Mouse (Mus musculus) right cerebral cortex, postnatal 36 days (tissue): ENCODE data around the gene Gm3435.
A peak's percentile ranks its signal among the peaks of the same experiment; 100 is the strongest.
"Not testable (repeated sequence)": the region's sequence is repeated elsewhere in the genome, so short reads cannot be mapped to it uniquely, and the experiment has no call there.

Experiments
- DNase-seq, 2 experiments: peaks; one replicate each; pipeline ENCODE4 v3.0.0; 2022; ENCODE audit warnings: low spot score in 2 of 2, mixed read lengths in 1 of 2

The Gm3435 gene

DNA sequence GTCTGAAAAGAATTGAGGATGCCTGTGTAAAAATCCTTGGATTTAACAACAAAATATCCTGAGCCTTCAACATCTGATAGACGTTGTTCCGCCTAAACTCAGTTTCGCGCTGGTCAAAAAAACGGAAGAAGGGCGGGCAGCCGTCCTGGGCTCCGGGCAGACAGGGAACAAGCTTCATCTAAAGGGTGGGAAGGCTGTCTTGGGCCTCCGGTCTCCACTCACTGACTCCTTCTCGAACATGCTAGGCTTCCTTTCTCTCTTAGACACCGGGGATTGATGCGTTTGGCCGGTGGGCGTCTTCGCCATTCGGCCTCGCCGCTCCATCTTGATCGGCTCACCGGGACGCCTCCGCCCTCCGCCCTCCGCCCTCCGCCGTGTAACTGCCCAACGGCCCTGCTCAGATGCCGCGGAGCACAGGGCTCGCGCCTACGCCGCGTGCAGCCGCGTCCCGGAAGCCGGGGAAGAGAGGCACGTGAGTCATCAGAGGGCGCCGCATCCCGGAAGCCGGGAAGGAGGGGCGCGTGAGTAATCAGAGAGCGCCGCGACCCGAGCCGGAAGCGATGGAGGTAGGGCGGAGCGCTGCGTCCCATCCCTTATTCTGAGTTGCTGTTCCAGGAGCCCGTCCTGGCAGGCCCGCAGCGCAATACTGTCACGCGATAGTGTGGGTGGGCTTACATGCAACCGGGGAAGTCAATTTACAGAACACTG is at the start of gene Gm3435:
Gm3435 (plus strand) TSS at position 471 of the 708 bp plus-strand sequence.
- DNase-seq, result not testable (repeated sequence)

DNA sequence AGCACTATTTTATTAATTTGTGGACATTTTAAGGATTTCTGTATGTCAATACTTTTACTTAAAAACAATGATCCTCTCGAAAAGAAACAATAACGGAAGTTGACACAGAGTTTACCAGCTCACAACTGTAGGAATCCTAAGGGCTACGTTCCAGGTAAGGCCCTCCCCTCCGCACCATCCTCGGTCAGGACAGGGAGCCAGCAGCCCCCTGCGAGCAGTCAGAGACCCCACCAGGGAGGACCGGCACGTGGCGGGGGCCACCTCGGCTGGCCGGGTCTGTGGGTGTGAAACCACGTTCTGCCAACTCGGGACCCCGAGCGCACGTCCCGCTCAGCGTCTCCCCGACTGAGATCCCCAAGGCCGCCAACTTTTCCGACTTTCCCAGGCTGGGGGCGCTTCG is 49.5 kb upstream of the Gm3435 start:
- DNase-seq, result no peak

DNA sequence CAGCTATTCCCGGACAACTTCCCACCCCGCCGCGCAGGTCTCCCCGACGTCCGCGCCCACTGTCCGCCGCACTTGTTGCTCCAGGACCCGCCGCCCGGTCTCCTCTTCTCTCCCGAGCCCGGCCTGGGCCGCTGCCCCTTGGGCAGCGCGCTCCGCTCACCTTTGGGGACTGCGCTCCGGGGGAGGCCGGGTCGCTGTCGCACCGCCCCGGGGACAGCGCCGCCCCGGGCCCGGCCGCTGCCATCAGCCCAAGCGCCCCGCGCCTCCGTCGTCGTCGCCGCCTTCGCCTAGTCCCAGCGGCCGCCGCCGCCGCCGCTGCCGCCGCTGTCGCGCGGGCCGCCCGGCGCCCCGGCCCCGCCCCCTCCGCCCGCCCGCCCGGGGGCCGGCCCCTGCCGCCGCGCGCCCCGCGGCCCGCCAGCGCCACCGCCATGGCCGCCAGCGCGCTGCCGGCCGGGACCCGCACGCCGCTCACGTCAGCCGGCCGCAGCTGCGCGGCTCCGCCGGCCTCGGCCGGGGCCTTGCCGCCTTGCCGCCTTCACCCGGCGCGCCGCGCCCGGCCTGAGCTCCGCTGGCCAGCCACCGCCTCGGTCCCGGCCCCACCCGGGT is 48.9 kb upstream of the Gm3435 start, which contains the start of gene Phf10:
Phf10 (minus strand) TSS at position 323 of the 606 bp plus-strand sequence.
- not testable (repeated sequence) for DNase-seq

GRCm38 (mm10) chr17:14961557-14962154 is 48.3 kb upstream of the Gm3435 start:
- not testable (repeated sequence) for DNase-seq

DNA sequence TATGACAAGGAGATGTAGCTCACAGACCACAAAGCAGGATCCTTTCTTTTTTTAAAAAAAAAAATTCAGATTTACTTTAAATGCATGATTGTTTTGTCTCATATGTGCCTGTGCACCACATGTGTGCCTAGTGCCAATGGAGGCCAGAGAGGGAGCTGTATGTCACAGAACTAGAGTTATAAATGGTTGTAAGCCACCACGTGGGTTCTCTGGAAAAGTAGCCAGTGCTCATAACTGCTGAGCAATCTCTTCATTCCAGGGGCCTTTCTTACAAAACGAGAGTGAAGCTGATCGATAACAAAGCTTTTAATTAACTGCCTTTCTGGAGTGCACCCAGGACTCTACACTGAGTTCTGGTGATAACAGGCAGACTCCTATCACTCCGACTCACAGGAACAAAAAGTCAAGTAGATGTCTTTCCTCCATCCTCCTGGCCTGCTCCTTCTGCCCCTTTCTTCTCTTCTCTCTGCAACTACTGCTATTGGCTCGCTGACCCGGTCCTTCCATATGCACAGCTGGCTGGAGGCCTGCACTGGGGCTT is 41.5 kb upstream of the Gm3435 start:
- not testable (repeated sequence) for DNase-seq

GRCm38 (mm10) chr17:14977718-14978361 is 32.1 kb upstream of the Gm3435 start:
- DNase-seq, result not testable (repeated sequence)

DNA sequence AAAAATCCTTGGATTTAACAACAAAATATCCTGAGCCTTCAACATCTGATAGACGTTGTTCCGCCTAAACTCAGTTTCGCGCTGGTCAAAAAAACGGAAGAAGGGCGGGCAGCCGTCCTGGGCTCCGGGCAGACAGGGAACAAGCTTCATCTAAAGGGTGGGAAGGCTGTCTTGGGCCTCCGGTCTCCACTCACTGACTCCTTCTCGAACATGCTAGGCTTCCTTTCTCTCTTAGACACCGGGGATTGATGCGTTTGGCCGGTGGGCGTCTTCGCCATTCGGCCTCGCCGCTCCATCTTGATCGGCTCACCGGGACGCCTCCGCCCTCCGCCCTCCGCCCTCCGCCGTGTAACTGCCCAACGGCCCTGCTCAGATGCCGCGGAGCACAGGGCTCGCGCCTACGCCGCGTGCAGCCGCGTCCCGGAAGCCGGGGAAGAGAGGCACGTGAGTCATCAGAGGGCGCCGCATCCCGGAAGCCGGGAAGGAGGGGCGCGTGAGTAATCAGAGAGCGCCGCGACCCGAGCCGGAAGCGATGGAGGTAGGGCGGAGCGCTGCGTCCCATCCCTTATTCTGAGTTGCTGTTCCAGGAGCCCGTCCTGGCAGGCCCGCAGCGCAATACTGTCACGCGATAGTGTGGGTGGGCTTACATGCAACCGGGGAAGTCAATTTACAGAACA is 31.5 kb upstream of the Gm3435 start, which contains the start of the genes 9030025P20Rik and Gm3417:
9030025P20Rik (plus strand) TSS at position 107 of the 677 bp plus-strand sequence.
Gm3417 (minus strand) TSS at position 429 of the 677 bp plus-strand sequence.
- DNase-seq, result not testable (repeated sequence)

DNA sequence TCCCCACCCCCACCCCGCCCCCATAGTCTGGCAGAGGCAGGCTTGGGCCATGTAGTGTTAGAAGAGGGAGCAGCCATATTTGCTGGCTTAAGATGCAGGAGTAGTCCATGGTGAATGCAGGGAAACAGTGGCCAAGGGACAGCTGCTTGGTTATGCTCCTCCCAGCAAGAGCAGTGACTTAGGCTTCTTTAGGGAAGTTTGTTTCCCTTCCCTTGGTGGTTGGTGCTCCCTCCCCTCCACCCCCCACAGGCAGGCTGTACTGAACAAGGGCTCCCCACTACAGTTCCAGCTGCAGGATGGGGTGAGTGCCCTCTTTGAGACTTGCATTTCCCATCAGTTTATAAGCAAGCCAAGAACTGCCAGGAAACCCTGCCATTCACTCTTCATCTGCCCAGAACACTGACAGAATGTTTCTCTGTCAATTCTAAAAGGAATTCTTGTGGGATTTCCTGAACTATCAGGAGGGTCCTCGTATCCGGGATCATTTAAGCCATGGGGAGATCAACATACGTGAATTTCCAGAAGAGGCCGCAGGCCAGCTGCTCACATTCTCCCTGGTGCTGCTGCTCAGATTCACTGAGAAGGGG is 19.8 kb upstream of the Gm3435 start:
- not testable (repeated sequence) for DNase-seq

- DNase-seq, result not testable (repeated sequence)
Measured at GRCm38 (mm10) chr17:14992522-14993138, 17.3 kb upstream of the Gm3435 start.

DNA sequence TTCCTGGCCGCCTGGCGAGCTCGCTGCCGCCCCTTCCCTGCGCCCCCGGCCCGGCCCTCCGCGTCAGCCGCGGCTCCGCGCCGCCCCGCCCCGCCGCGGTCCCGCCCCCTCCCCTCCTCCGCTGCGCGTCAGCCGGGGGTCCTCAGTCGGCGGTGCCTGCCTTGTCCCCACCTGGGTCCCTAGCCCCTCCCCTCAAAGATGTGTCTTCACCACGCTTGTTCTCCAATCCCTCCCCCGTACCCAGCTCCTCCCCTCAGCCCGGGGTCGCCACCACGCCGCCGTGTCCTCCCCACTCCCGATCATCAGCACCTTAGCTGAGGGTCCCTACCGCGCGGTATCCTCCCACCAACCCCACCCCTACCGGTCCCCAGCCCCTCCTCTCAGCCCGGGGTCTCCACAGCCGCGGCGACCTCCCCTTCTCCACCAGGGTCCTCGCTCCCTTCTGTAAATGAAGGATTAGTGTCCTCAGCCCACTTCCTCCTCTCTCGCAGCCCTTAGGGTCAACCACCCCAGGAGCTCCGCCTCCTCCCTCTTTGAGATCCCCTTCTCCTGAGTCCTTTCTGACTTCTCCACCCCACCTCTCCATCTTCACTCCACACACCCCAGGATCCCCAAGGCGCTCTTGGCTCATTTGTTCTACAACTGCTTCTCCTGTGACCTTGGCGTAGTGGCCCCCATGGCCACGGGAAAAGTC is 16.7 kb upstream of the Gm3435 start:
- not testable (repeated sequence) for DNase-seq

DNA sequence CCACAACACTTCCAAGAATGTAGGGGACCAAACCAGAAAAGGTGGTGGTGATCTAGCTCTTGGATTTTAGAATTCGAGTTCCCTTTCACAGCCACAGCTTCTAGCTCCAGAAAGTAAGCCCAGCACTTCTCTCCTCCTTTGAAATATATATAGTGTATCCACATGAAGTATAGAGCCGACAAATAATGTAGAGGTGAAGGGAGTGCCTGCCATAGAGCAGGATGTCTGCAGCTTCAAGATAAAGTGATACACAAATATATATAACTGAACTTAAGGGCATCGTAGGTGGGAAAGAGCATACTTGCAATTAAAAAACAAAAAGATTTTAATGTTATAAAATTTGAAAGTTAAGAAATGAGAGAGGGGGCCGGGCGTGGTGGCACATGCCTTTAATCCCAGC is 15.8 kb upstream of the Gm3435 start:
- not testable (repeated sequence) for DNase-seq

- DNase-seq, result not testable (repeated sequence)
Measured at GRCm38 (mm10) chr17:15000047-15000446, 9.9 kb upstream of the Gm3435 start.

DNA sequence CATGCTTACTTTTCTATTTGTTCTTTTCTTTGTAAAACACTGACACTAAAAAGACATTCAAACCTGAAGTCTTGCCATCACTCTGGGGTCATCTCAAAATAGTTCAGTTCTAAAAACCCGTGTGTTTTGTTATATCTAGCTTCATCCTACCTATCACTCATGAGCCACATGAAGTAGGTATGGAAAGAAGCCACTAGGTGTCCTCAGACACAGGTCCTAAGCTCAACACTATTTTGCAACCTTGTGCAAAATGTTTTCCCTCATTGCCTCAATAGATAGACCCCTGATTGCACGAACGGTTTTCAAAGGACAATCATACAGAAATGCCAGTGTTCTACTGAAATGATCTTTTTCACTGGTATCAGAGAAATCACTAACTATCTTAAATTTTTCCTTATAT is 888 bp upstream of the Gm3435 start:
- DNase-seq, result not testable (repeated sequence)

GRCm38 (mm10) chr17:15021503-15022220 is 11.7 kb downstream of the Gm3435 start:
- peak; percentile 4 to 12 for DNase-seq

DNA sequence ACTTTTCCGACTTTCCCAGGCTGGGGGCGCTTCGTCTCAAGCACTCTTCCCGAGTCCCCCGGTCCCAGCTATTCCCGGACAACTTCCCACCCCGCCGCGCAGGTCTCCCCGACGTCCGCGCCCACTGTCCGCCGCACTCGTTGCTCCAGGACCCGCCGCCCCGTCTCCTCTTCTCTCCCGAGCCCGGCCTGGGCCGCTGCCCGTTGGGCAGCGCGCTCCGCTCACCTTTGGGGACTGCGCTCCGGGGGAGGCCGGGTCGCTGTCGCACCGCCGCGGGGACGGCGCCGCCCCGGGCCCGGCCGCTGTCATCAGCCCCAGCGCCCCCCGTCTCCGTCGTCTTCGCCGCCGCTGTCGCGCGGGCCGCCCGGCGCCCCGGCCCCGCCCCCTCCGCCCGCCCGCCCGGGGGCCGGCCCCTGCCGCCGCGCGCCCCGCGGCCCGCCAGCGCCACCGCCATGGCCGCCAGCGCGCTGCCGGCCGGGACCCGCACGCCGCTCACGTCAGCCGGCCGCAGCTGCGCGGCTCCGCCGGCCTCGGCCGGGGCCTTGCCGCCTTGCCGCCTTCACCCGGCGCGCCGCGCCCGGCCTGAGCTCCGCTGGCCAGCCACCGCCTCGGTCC is 14.0 kb downstream of the Gm3435 start:
- not testable (repeated sequence) for DNase-seq

GRCm38 (mm10) chr17:15024502-15025193 is 14.7 kb downstream of the Gm3435 start:
- not testable (repeated sequence) for DNase-seq

DNA sequence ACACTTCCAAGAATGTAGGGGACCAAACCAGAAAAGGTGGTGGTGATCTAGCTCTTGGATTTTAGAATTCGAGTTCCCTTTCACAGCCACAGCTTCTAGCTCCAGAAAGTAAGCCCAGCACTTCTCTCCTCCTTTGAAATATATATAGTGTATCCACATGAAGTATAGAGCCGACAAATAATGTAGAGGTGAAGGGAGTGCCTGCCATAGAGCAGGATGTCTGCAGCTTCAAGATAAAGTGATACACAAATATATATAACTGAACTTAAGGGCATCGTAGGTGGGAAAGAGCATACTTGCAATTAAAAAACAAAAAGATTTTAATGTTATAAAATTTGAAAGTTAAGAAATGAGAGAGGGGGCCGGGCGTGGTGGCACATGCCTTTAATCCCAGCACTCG is 15.5 kb downstream of the Gm3435 start:
- not testable (repeated sequence) for DNase-seq

DNA sequence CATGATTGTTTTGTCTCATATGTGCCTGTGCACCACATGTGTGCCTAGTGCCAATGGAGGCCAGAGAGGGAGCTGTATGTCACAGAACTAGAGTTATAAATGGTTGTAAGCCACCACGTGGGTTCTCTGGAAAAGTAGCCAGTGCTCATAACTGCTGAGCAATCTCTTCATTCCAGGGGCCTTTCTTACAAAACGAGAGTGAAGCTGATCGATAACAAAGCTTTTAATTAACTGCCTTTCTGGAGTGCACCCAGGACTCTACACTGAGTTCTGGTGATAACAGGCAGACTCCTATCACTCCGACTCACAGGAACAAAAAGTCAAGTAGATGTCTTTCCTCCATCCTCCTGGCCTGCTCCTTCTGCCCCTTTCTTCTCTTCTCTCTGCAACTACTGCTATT is 21.4 kb downstream of the Gm3435 start:
- not testable (repeated sequence) for DNase-seq
